ENCODE assay signal across 8 mouse cellular contexts in the genomic region with DNA sequence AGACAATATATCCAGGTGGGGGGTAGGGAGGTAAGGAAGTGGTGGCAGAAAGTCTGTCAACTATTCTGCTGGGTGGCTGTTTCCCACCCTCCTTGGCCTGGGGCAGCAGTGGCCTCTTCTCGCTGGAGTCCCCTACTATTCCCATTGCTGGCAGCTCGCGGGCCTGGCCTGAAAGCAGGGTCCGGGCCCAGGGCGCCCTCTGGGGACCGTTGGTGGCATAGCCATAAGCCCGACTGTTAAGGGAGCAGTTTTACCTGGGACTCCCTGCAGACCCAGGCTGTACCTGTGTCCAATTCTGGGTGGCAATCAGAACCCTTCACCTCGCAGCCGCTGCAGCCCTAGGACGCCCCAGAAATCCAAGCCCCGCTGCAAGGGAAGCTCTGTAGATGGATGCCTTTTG. TPM values are rescaled to one million over a fixed set of nuclear protein-coding genes. Genes with fewer than 3 reads are reported as not detected.
DNase-seq lines count a peak whose midpoint lies in the region; ATAC-seq and TF ChIP-seq lines count a peak whose summit lies in the region.

No protein-coding gene starts in this region.

- H3K27me3 ChIP-seq in hindbrain, embryonic 16.5 days (replicated peaks; ENCODE audit: control insufficient read depth, insufficient read depth, low read length), result peaks cover 56% of the 10 kb centered on the region
- H3K27me3 ChIP-seq in liver, embryonic 13.5 days, result peaks cover 70% of the 10 kb centered on the region
- H3K27me3 ChIP-seq in neural tube, embryonic 13.5 days, result peaks cover 80% of the 10 kb centered on the region

- H3K36me3 ChIP-seq in hindbrain, embryonic 16.5 days (ENCODE audit: control insufficient read depth, insufficient read depth, low read length), result no peaks in the 10 kb centered on the region
- no peaks in the 10 kb centered on the region for H3K36me3 ChIP-seq in liver, embryonic 13.5 days
- H3K36me3 ChIP-seq in neural tube, embryonic 13.5 days, result no peaks in the 10 kb centered on the region

- H3K9ac ChIP-seq in hindbrain, embryonic 16.5 days (ENCODE audit: low read depth, low read length), result no peak overlapping the region
- H3K9ac ChIP-seq in liver, embryonic 13.5 days, result no peak overlapping the region
- H3K9ac ChIP-seq in neural tube, embryonic 13.5 days, result no peak overlapping the region

- 3% methylated on average over 11 of the region's 11 CpGs for WGBS in hindbrain, embryonic 16.5 days
- WGBS in liver, embryonic 13.5 days (ENCODE audit: insufficient replicate concordance), result 1% methylated on average over 11 of the region's 11 CpGs
- under 1% methylated on average over 11 of the region's 11 CpGs for WGBS in neural tube, embryonic 13.5 days

- DNase-seq in left cerebral cortex, postnatal 14 days (ENCODE audit: low spot score in 2 of 2), result peak; percentile 30 to 54
- no peak for DNase-seq in left cerebral cortex, adult 11 months (ENCODE audit: low spot score)
- peak; percentile 75 for DNase-seq in forelimb bud, embryonic 11.5 days (ENCODE audit: low read depth, low spot score)
- DNase-seq in liver, embryonic 13.5 days, result no peak

- H3K4me1 ChIP-seq in bone marrow macrophage, adult 2 months (ENCODE audit: control insufficient read depth, insufficient read depth, low read length), result no peaks in the 10 kb centered on the region
- H3K4me1 ChIP-seq in hindbrain, embryonic 16.5 days (ENCODE audit: control insufficient read depth, insufficient read depth, low read depth, low read length), result peaks cover 6% of the 10 kb centered on the region
- no peaks in the 10 kb centered on the region for H3K4me1 ChIP-seq in liver, embryonic 13.5 days (replicated peaks)
- H3K4me1 ChIP-seq in neural tube, embryonic 13.5 days (replicated peaks), result peaks cover 19% of the 10 kb centered on the region

- no peaks in the 10 kb centered on the region for H3K9me3 ChIP-seq in hindbrain, embryonic 16.5 days (ENCODE audit: control insufficient read depth, low read length)
- H3K9me3 ChIP-seq in liver, embryonic 13.5 days (replicated peaks), result no peaks in the 10 kb centered on the region
- no peaks in the 10 kb centered on the region for H3K9me3 ChIP-seq in neural tube, embryonic 13.5 days

- intact Hi-C loops in left cerebral cortex, postnatal 14 days (cut with DNase I), result loop anchor here (5.0 to 10.0 kb wide), 2 partner anchors 334 to 482 kb away; no protein-coding TSS in a partner anchor

- TF ChIP-seq POLR2A in bone marrow macrophage, adult 2 months (IDR thresholded peaks at IDR 0.05; ENCODE audit: borderline replicate concordance, low read depth, low read length), result no peak

- H3K4me3 ChIP-seq in bone marrow macrophage, adult 2 months (ENCODE audit: insufficient read depth, low read length), result no peak overlapping the region
- H3K4me3 ChIP-seq in hindbrain, embryonic 16.5 days (ENCODE audit: low read length), result no peak overlapping the region
- no peak overlapping the region for H3K4me3 ChIP-seq in liver, embryonic 13.5 days (replicated peaks)
- H3K4me3 ChIP-seq in neural tube, embryonic 13.5 days, result peak overlapping the region; percentile 10; the same call in 1 of the 2 replicates

- peak overlapping the region; percentile 45 for H3K4me2 ChIP-seq in hindbrain, embryonic 16.5 days (ENCODE audit: low read length)
- H3K4me2 ChIP-seq in liver, embryonic 13.5 days, result no peak overlapping the region
- H3K4me2 ChIP-seq in neural tube, embryonic 13.5 days, result peak overlapping the region; percentile 41

- no peak overlapping the region for H3K27ac ChIP-seq in bone marrow macrophage, adult 2 months (ENCODE audit: insufficient read depth, low read depth, low read length)
- H3K27ac ChIP-seq in hindbrain, embryonic 16.5 days (ENCODE audit: low read depth, low read length), result no peak overlapping the region
- no peak overlapping the region for H3K27ac ChIP-seq in liver, embryonic 13.5 days
- no peak overlapping the region for H3K27ac ChIP-seq in neural tube, embryonic 13.5 days (replicated peaks)

- peak; percentile 33; the same call in 1 of the 2 replicates for TF ChIP-seq CTCF in bone marrow macrophage, adult 2 months (IDR thresholded peaks at IDR 0.05; ENCODE audit: low read depth, low read length)

- ATAC-seq in hindbrain, embryonic 16.5 days, result peak; percentile 73
- ATAC-seq in liver, embryonic 13.5 days (ENCODE audit: low read depth), result 0 out of 2 replicates have a peak, but pooled peaks have one; percentile 26
- peak; percentile 71 for ATAC-seq in neural tube, embryonic 13.5 days (ENCODE audit: low read depth)
- no peak for ATAC-seq in erythroblast, adult 5-6 weeks (replicated peaks; ENCODE audit: low FRiP score, poor library complexity, severe bottlenecking)

RNA-seq across cellular contexts. Expression of a gene that starts 9.6 kb away (rescaled TPM):
- 1 to 10 TPM; 3.1 to 3.9 TPM for total RNA-seq in left cerebral cortex, postnatal 14 days (2021)
- polyA plus RNA-seq in bone marrow macrophage, adult 2 months (2012; ENCODE audit: insufficient read depth, insufficient read length, missing spikeins), result 0.17 TPM in 1 of 2 replicates, not detected in the other
- 1.5 and 2.5 TPM in 2 replicates for polyA plus RNA-seq in hindbrain, embryonic 16.5 days (2015; fragmentation: Nextera tagmentation; extraction: Ambion mirVana)
- 0.07 and 0.10 TPM in 2 replicates for polyA plus RNA-seq in liver, embryonic 13.5 days (2015; fragmentation: Nextera tagmentation; extraction: Ambion mirVana)
- 1.8 and 1.9 TPM in 2 replicates for polyA plus RNA-seq in neural tube, embryonic 13.5 days (2015; fragmentation: Nextera tagmentation; extraction: Ambion mirVana)
- total RNA-seq in erythroblast, adult 5-6 weeks (2015; ENCODE audit: low replicate concordance), result not detected in 2 replicates
- total RNA-seq in erythroblast, adult 5-6 weeks (2017; ENCODE audit: low replicate concordance), result 0.68 TPM in 1 of 2 replicates, not detected in the other

Comparison
In these comparisons a context has a peak if more than half of its experiments do, and no peak if none do; other contexts are left out.
1. DNase-seq: peak in left cerebral cortex, postnatal 14 days (2 of 2) and forelimb bud, embryonic 11.5 days (single experiment); none in left cerebral cortex, adult 11 months (single experiment) and liver, embryonic 13.5 days (single experiment).